ENCODE assay signal across 17 mouse cellular contexts in genomic region chr3:145748626-145749025, GRCm38 (mm10). TPM values are rescaled to one million over a fixed set of nuclear protein-coding genes. Genes with fewer than 3 reads are reported as not detected.
"Had no signal": no experiment of that assay in that cellular context is flagged by ENCODE, and none has a peak within 500 bp of the region (broad histone marks: within the 10 kb centered on the region; RNA-seq: fewer than 3 reads in every experiment).

No protein-coding gene starts in this region.

- H3K9me3 ChIP-seq: neural tube, embryonic 13.5 days; neural tube, embryonic 15.5 days; stomach, embryonic 15.5 days had no signal

- H3K4me2 ChIP-seq: neural tube, embryonic 13.5 days; neural tube, embryonic 15.5 days; stomach, embryonic 15.5 days had no signal

- H3K4me3 ChIP-seq: neural tube, embryonic 13.5 days; neural tube, embryonic 15.5 days; stomach, embryonic 15.5 days had no signal

- H3K36me3 ChIP-seq: neural tube, embryonic 13.5 days; neural tube, embryonic 15.5 days; stomach, embryonic 15.5 days had no signal

- H3K27me3 ChIP-seq: neural tube, embryonic 13.5 days; neural tube, embryonic 15.5 days; stomach, embryonic 15.5 days had no signal

- H3K27ac ChIP-seq: neural tube, embryonic 13.5 days; neural tube, embryonic 15.5 days; stomach, embryonic 15.5 days; stomach, postnatal 0 days had no signal

- H3K9ac ChIP-seq: neural tube, embryonic 13.5 days; neural tube, embryonic 15.5 days; stomach, embryonic 15.5 days had no signal

- H3K4me1 ChIP-seq: neural tube, embryonic 13.5 days; stomach, embryonic 15.5 days had no signal

- DNase-seq: retina, postnatal 1 day; right cerebral cortex, adult 18-20 months; right cerebral cortex, postnatal 14 days; right cerebral cortex, postnatal 25 days; right cerebral cortex, postnatal 4 days; spleen, adult 18-20 months; thymus, adult 18-20 months; thymus, adult 2 months; thymus, postnatal 14 days; thymus, postnatal 25 days; thymus, postnatal 36 days; thymus, postnatal 4 days had no signal

RNA-seq across cellular contexts. Expression of gene Ddah1, which starts 9.8 kb away (rescaled TPM):
- total RNA-seq: neutrophil, adult 5-6 weeks had no signal
